Mouse (Mus musculus): ENCODE data around the gene Sp3.

DNA sequence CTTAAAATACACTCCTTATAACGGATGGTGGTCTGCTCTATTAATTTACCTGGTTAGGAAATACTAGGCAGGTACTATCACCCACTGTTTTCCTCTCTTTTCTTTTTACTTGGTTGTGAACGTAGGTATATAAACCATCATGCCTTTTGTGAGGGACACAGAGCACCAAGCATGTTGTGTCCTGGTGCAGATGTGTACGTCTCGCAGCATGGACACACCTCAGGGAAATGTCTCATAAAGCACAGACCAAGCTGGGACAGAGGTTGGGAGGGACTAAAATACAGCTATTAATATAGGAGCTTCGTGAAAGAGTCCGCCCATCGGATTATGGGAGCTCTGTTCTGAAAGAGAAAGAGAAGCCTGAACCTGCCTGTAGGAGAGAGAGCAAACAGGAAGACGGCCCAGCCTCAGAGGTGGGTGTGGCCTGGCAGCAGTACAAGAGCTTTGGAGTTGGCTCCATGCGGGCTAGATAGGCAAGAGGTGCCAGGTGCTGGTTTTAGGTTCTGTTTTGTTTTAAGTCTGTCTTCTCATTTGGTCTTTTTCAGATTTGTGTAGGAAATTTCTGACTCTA is 16.6 kb upstream of the Sp3 start:
- TF ChIP-seq CTCF (IDR thresholded peaks at IDR 0.05; ENCODE audit: low read depth) (no peak), EP300 (IDR thresholded peaks at IDR 0.05; ENCODE audit: low read depth) (no peak)
